Mouse (Mus musculus): ENCODE data around the gene Gm20481. TPM values are rescaled to one million over a fixed set of nuclear protein-coding genes. Genes with fewer than 3 reads are reported as not detected.

Gm20481 gene
- polyA plus RNA-seq, 1 experiment from 2014 or later = not detected

Other genes with a start within 250 kb of the Gm20481 start
- gene C4b, start 226.0 kb upstream of the Gm20481 start, polyA plus RNA-seq (2015; fragmentation: Nextera tagmentation; extraction: Ambion mirVana) = 0.44 and 0.65 TPM in 2 replicates
- gene Cyp21a1, start 165.4 kb upstream of the Gm20481 start, polyA plus RNA-seq (2015; fragmentation: Nextera tagmentation; extraction: Ambion mirVana) = 1.1 and 1.7 TPM in 2 replicates
- 25.7 and 26.5 TPM in 2 replicates for gene Stk19, start 133.0 kb upstream of the Gm20481 start, polyA plus RNA-seq (2015; fragmentation: Nextera tagmentation; extraction: Ambion mirVana)
- 52.9 and 53.1 TPM in 2 replicates for gene Dxo, start 132.9 kb upstream of the Gm20481 start, polyA plus RNA-seq (2015; fragmentation: Nextera tagmentation; extraction: Ambion mirVana)
- 39.5 and 48.8 TPM in 2 replicates for gene Skiv2l, start 119.7 kb upstream of the Gm20481 start, polyA plus RNA-seq (2015; fragmentation: Nextera tagmentation; extraction: Ambion mirVana)
- gene Nelfe, start 119.5 kb upstream of the Gm20481 start, polyA plus RNA-seq (2015; fragmentation: Nextera tagmentation; extraction: Ambion mirVana) = 87.8 and 103 TPM in 2 replicates
- 20.8 and 30.4 TPM in 2 replicates for gene Cfb, start 107.4 kb upstream of the Gm20481 start, polyA plus RNA-seq (2015; fragmentation: Nextera tagmentation; extraction: Ambion mirVana)
- 2.7 and 3.0 TPM in 2 replicates for gene Zbtb12, start 90.4 kb upstream of the Gm20481 start, polyA plus RNA-seq (2015; fragmentation: Nextera tagmentation; extraction: Ambion mirVana)
- gene Gm20547, start 87.9 kb upstream of the Gm20481 start, polyA plus RNA-seq (2015; fragmentation: Nextera tagmentation; extraction: Ambion mirVana) = not detected in 2 replicates
- gene C2, start 71.6 kb upstream of the Gm20481 start, polyA plus RNA-seq (2015; fragmentation: Nextera tagmentation; extraction: Ambion mirVana) = 4.4 and 6.2 TPM in 2 replicates
- gene Ehmt2, start 71.4 kb upstream of the Gm20481 start, polyA plus RNA-seq (2015; fragmentation: Nextera tagmentation; extraction: Ambion mirVana) = 70.0 and 74.5 TPM in 2 replicates
- 15.2 and 17.9 TPM in 2 replicates for gene Slc44a4, start 55.4 kb upstream of the Gm20481 start, polyA plus RNA-seq (2015; fragmentation: Nextera tagmentation; extraction: Ambion mirVana)
- 36.9 and 44.5 TPM in 2 replicates for gene Neu1, start 38.7 kb upstream of the Gm20481 start, polyA plus RNA-seq (2015; fragmentation: Nextera tagmentation; extraction: Ambion mirVana)
- 0.34 and 0.90 TPM in 2 replicates for gene Hspa1b, start 10.7 kb upstream of the Gm20481 start, polyA plus RNA-seq (2015; fragmentation: Nextera tagmentation; extraction: Ambion mirVana)
- 9.9 and 12.1 TPM in 2 replicates for gene Hspa1a, start 2.2 kb downstream of the Gm20481 start, polyA plus RNA-seq (2015; fragmentation: Nextera tagmentation; extraction: Ambion mirVana)
- 0.49 and 0.89 TPM in 2 replicates for gene Hspa1l, start 2.8 kb downstream of the Gm20481 start, polyA plus RNA-seq (2015; fragmentation: Nextera tagmentation; extraction: Ambion mirVana)
- 175 and 182 TPM in 2 replicates for gene Lsm2, start 11.9 kb downstream of the Gm20481 start, polyA plus RNA-seq (2015; fragmentation: Nextera tagmentation; extraction: Ambion mirVana)
- 119 and 124 TPM in 2 replicates for gene Vars, start 31.1 kb downstream of the Gm20481 start, polyA plus RNA-seq (2015; fragmentation: Nextera tagmentation; extraction: Ambion mirVana)
- 0.31 TPM in 2 replicates for gene Vwa7, start 46.7 kb downstream of the Gm20481 start, polyA plus RNA-seq (2015; fragmentation: Nextera tagmentation; extraction: Ambion mirVana)
- 13.2 and 14.8 TPM in 2 replicates for gene Sapcd1, start 58.1 kb downstream of the Gm20481 start, polyA plus RNA-seq (2015; fragmentation: Nextera tagmentation; extraction: Ambion mirVana)
- gene Msh5, start 76.8 kb downstream of the Gm20481 start, polyA plus RNA-seq (2015; fragmentation: Nextera tagmentation; extraction: Ambion mirVana) = 3.8 and 4.8 TPM in 2 replicates
- gene Clic1, start 80.1 kb downstream of the Gm20481 start, polyA plus RNA-seq (2015; fragmentation: Nextera tagmentation; extraction: Ambion mirVana) = 361 and 363 TPM in 2 replicates
- gene Ddah2, start 89.1 kb downstream of the Gm20481 start, polyA plus RNA-seq (2015; fragmentation: Nextera tagmentation; extraction: Ambion mirVana) = 210 and 216 TPM in 2 replicates
- 6.2 and 17.2 TPM in 2 replicates for gene Ly6g6c, start 95.5 kb downstream of the Gm20481 start, polyA plus RNA-seq (2015; fragmentation: Nextera tagmentation; extraction: Ambion mirVana)
- 0.44 and 0.73 TPM in 2 replicates for gene Mpig6b, start 96.3 kb downstream of the Gm20481 start, polyA plus RNA-seq (2015; fragmentation: Nextera tagmentation; extraction: Ambion mirVana)
- gene Ly6g6e, start 107.0 kb downstream of the Gm20481 start, polyA plus RNA-seq (2015; fragmentation: Nextera tagmentation; extraction: Ambion mirVana) = 9.4 and 16.8 TPM in 2 replicates
- gene Ly6g6d, start 108.2 kb downstream of the Gm20481 start, polyA plus RNA-seq (2015; fragmentation: Nextera tagmentation; extraction: Ambion mirVana) = 3.6 and 4.4 TPM in 2 replicates
- gene Ly6g6f, start 115.7 kb downstream of the Gm20481 start, polyA plus RNA-seq (2015; fragmentation: Nextera tagmentation; extraction: Ambion mirVana) = 0.15 and 0.41 TPM in 2 replicates
- 92.0 and 97.8 TPM in 2 replicates for gene Abhd16a, start 119.4 kb downstream of the Gm20481 start, polyA plus RNA-seq (2015; fragmentation: Nextera tagmentation; extraction: Ambion mirVana)
- not detected in 2 replicates for gene Ly6g5c, start 138.4 kb downstream of the Gm20481 start, polyA plus RNA-seq (2015; fragmentation: Nextera tagmentation; extraction: Ambion mirVana)
- 0.69 and 0.85 TPM in 2 replicates for gene Ly6g5b, start 145.5 kb downstream of the Gm20481 start, polyA plus RNA-seq (2015; fragmentation: Nextera tagmentation; extraction: Ambion mirVana)
- gene Gpank1, start 151.5 kb downstream of the Gm20481 start, polyA plus RNA-seq (2015; fragmentation: Nextera tagmentation; extraction: Ambion mirVana) = 17.4 and 19.1 TPM in 2 replicates
- 251 and 262 TPM in 2 replicates for gene Csnk2b, start 152.1 kb downstream of the Gm20481 start, polyA plus RNA-seq (2015; fragmentation: Nextera tagmentation; extraction: Ambion mirVana)
- gene D17H6S53E, start 156.5 kb downstream of the Gm20481 start, polyA plus RNA-seq (2015; fragmentation: Nextera tagmentation; extraction: Ambion mirVana) = 11.9 and 12.2 TPM in 2 replicates
- 21.2 and 47.5 TPM in 2 replicates for gene Apom, start 162.1 kb downstream of the Gm20481 start, polyA plus RNA-seq (2015; fragmentation: Nextera tagmentation; extraction: Ambion mirVana)
- gene Bag6, start 165.3 kb downstream of the Gm20481 start, polyA plus RNA-seq (2015; fragmentation: Nextera tagmentation; extraction: Ambion mirVana) = 42.2 and 48.0 TPM in 2 replicates
- 148 and 172 TPM in 2 replicates for gene Prrc2a, start 195.0 kb downstream of the Gm20481 start, polyA plus RNA-seq (2015; fragmentation: Nextera tagmentation; extraction: Ambion mirVana)
- 18.7 and 21.9 TPM in 2 replicates for gene Aif1, start 206.2 kb downstream of the Gm20481 start, polyA plus RNA-seq (2015; fragmentation: Nextera tagmentation; extraction: Ambion mirVana)
- 23.7 and 25.1 TPM in 2 replicates for gene Lst1, start 218.5 kb downstream of the Gm20481 start, polyA plus RNA-seq (2015; fragmentation: Nextera tagmentation; extraction: Ambion mirVana)
- gene Ltb, start 224.5 kb downstream of the Gm20481 start, polyA plus RNA-seq (2015; fragmentation: Nextera tagmentation; extraction: Ambion mirVana) = 3.7 and 5.5 TPM in 2 replicates
- 0.18 and 0.28 TPM in 2 replicates for gene Tnf, start 232.1 kb downstream of the Gm20481 start, polyA plus RNA-seq (2015; fragmentation: Nextera tagmentation; extraction: Ambion mirVana)
- 0.77 and 0.83 TPM in 2 replicates for gene Lta, start 235.4 kb downstream of the Gm20481 start, polyA plus RNA-seq (2015; fragmentation: Nextera tagmentation; extraction: Ambion mirVana)

Measured in stomach, embryonic 15.5 days (tissue).